Mouse (Mus musculus): ENCODE measurements around the gene Slc2a8. TPM values are rescaled to one million over a fixed set of nuclear protein-coding genes. Genes with fewer than 3 reads are reported as not detected.

Slc2a8 gene
- total RNA-seq, 2 experiments from 2014 or later, result 4.8 to 27.2 TPM

GRCm38 (mm10) chr2:32947454-32947853 is 34.4 kb downstream of the Slc2a8 start:
- no peak for ATAC-seq (replicated peaks; ENCODE audit: low FRiP score, low TSS enrichment, poor library complexity, severe bottlenecking)

- no peak for ATAC-seq (replicated peaks; ENCODE audit: low FRiP score, low TSS enrichment, poor library complexity, severe bottlenecking)
Measured at GRCm38 (mm10) chr2:32940483-32940882, 41.4 kb downstream of the Slc2a8 start.

GRCm38 (mm10) chr2:32939418-32939817 is 42.5 kb downstream of the Slc2a8 start:
- ATAC-seq (replicated peaks; ENCODE audit: low FRiP score, low TSS enrichment, poor library complexity, severe bottlenecking), result peak; percentile 66

GRCm38 (mm10) chr2:32938741-32939140 is 43.1 kb downstream of the Slc2a8 start:
- no peak for ATAC-seq (replicated peaks; ENCODE audit: low FRiP score, low TSS enrichment, poor library complexity, severe bottlenecking)

GRCm38 (mm10) chr2:32931730-32932129 is 50.2 kb downstream of the Slc2a8 start:
- ATAC-seq (replicated peaks; ENCODE audit: low FRiP score, low TSS enrichment, poor library complexity, severe bottlenecking), result peak; percentile 60; the same call in 1 of the 2 replicates

GRCm38 (mm10) chr2:32928947-32929829 is 52.7 kb downstream of the Slc2a8 start:
- ATAC-seq (replicated peaks; ENCODE audit: low FRiP score, low TSS enrichment, poor library complexity, severe bottlenecking), result no peak

- ATAC-seq (replicated peaks; ENCODE audit: low FRiP score, low TSS enrichment, poor library complexity, severe bottlenecking), result peak; percentile 75
Measured at GRCm38 (mm10) chr2:32928235-32928946, 53.5 kb downstream of the Slc2a8 start.

- no peak for ATAC-seq (replicated peaks; ENCODE audit: low FRiP score, low TSS enrichment, poor library complexity, severe bottlenecking)
Measured at GRCm38 (mm10) chr2:32927624-32928234, 54.2 kb downstream of the Slc2a8 start.

GRCm38 (mm10) chr2:32926330-32927075 is 55.4 kb downstream of the Slc2a8 start:
- ATAC-seq (replicated peaks; ENCODE audit: low FRiP score, low TSS enrichment, poor library complexity, severe bottlenecking), result no peak

- ATAC-seq (replicated peaks; ENCODE audit: low FRiP score, low TSS enrichment, poor library complexity, severe bottlenecking), result no peak
Measured at GRCm38 (mm10) chr2:32924306-32924844, 57.5 kb downstream of the Slc2a8 start.

GRCm38 (mm10) chr2:32923551-32924250 is 58.2 kb downstream of the Slc2a8 start:
- ATAC-seq (replicated peaks; ENCODE audit: low FRiP score, low TSS enrichment, poor library complexity, severe bottlenecking), result no peak

Other genes with a start within 250 kb of the Slc2a8 start
- not detected in 2 replicates for gene 6330409D20Rik, start 241.1 kb downstream of the Slc2a8 start, total RNA-seq (2014; fragmentation: Nextera tagmentation)
- not detected in 2 replicates for gene 6330409D20Rik, start 241.1 kb downstream of the Slc2a8 start, total RNA-seq (2017)
- 29.8 and 30.9 TPM in 2 replicates for gene Tor2a, start 224.8 kb downstream of the Slc2a8 start, total RNA-seq (2014; fragmentation: Nextera tagmentation)
- gene Tor2a, start 224.8 kb downstream of the Slc2a8 start, total RNA-seq (2017), result 17.1 and 17.4 TPM in 2 replicates
- not detected in 2 replicates for gene Ttc16, start 206.4 kb downstream of the Slc2a8 start, total RNA-seq (2014; fragmentation: Nextera tagmentation)
- gene Ttc16, start 206.4 kb downstream of the Slc2a8 start, total RNA-seq (2017), result 1.6 TPM in 1 of 2 replicates, not detected in the other
- gene Ptrh1, start 206.3 kb downstream of the Slc2a8 start, total RNA-seq (2014; fragmentation: Nextera tagmentation), result 5.2 and 6.9 TPM in 2 replicates
- 0.46 and 3.9 TPM in 2 replicates for gene Ptrh1, start 206.3 kb downstream of the Slc2a8 start, total RNA-seq (2017)
- gene Cfap157, start 197.7 kb downstream of the Slc2a8 start, total RNA-seq (2014; fragmentation: Nextera tagmentation), result not detected in 2 replicates
- gene Cfap157, start 197.7 kb downstream of the Slc2a8 start, total RNA-seq (2017), result not detected in 2 replicates
- 30.2 and 47.7 TPM in 2 replicates for gene Stxbp1, start 134.8 kb downstream of the Slc2a8 start, total RNA-seq (2014; fragmentation: Nextera tagmentation)
- 6.5 and 10.4 TPM in 2 replicates for gene Stxbp1, start 134.8 kb downstream of the Slc2a8 start, total RNA-seq (2017)
- 9.0 and 16.3 TPM in 2 replicates for gene Fam129b, start 106.0 kb downstream of the Slc2a8 start, total RNA-seq (2014; fragmentation: Nextera tagmentation)
- gene Fam129b, start 106.0 kb downstream of the Slc2a8 start, total RNA-seq (2017), result 13.8 TPM in 2 replicates
- 3,260 and 3,361 TPM in 2 replicates for gene Rpl12, start 20.5 kb downstream of the Slc2a8 start, total RNA-seq (2014; fragmentation: Nextera tagmentation)
- gene Rpl12, start 20.5 kb downstream of the Slc2a8 start, total RNA-seq (2017), result 3,030 and 3,103 TPM in 2 replicates
- 5.1 and 12.6 TPM in 2 replicates for gene Lrsam1, start 20.5 kb downstream of the Slc2a8 start, total RNA-seq (2014; fragmentation: Nextera tagmentation)
- gene Lrsam1, start 20.5 kb downstream of the Slc2a8 start, total RNA-seq (2017), result 6.3 and 7.9 TPM in 2 replicates
- 2.5 and 3.3 TPM in 2 replicates for gene Garnl3, start 149.6 kb upstream of the Slc2a8 start, total RNA-seq (2014; fragmentation: Nextera tagmentation)
- 0.61 TPM in 1 of 2 replicates, not detected in the other for gene Garnl3, start 149.6 kb upstream of the Slc2a8 start, total RNA-seq (2017)
- not detected in 2 replicates for gene Angptl2, start 234.0 kb upstream of the Slc2a8 start, total RNA-seq (2014; fragmentation: Nextera tagmentation)
- gene Angptl2, start 234.0 kb upstream of the Slc2a8 start, total RNA-seq (2017), result 0.72 and 0.89 TPM in 2 replicates

All from megakaryocyte-erythroid progenitor cell, adult 5-6 weeks (primary cell).